Mouse (Mus musculus): ENCODE measurements around the gene Cys1. TPM values are rescaled to one million over a fixed set of nuclear protein-coding genes. Genes with fewer than 3 reads are reported as not detected.

Gene Cys1
- polyA plus RNA-seq, 1 experiment from 2014 or later = 1.3 TPM

DNA sequence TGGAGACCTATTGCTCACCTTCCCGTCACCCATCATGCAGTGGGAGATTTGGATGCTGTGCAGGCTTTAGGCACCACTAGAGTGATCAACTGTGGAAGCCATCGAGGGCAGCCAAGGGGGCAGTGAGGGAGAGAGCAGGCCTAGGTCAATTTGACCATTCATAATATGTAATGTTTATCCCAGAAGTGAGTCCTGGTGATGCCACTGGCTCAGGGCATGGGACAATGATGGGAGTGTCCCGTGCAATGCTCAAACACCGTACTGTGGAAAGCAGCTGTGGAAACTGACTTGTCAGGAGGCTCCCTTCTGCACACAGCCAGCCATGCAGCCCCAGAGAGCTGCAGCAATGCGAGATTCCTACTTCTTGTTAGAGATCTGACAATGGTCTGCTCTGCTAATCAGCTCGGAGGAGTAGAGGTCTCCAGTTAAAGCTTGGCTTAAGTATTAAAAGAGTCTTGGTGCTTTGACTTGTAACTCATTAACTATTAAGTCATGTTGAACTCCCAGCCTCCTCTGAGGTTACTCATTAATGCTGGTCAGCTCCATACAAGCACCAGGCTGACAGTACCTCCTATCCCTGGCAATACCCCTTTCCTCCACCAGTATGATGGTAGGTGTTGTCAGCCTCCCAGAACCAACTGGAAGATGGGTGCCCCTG lies 4.6 kb upstream of the Cys1 start:
- Histone ChIP-seq H3K36me3 (ENCODE audit: insufficient read depth) (no peaks in the 10 kb centered on the region), H3K4me1 (ENCODE audit: insufficient read depth) (peaks cover 4% of the 10 kb centered on the region; the same call in 1 of the 2 replicates), H3K4me2 (peak overlapping the region; percentile 25; the same call in 1 of the 2 replicates), H3K27me3 (ENCODE audit: insufficient read depth, low read length) (peaks cover 9% of the 10 kb centered on the region), H3K9me3 (ENCODE audit: low read depth, low read length) (no peaks in the 10 kb centered on the region), H3K9ac (no peak overlapping the region), H3K4me3 (ENCODE audit: low read depth, low read length) (no peak overlapping the region), H3K27ac (ENCODE audit: low read depth) (peak overlapping the region; percentile 48; the same call in 1 of the 2 replicates)
- TF ChIP-seq CTCF (IDR thresholded peaks at IDR 0.05; ENCODE audit: low read depth) = no peak
- DNase-seq (peak; percentile 34), ATAC-seq (ENCODE audit: insufficient read depth) (peak; percentile 59; the same call in 1 of the 2 replicates)
- 56% methylated on average over 6 of the region's 6 CpGs for WGBS

DNA sequence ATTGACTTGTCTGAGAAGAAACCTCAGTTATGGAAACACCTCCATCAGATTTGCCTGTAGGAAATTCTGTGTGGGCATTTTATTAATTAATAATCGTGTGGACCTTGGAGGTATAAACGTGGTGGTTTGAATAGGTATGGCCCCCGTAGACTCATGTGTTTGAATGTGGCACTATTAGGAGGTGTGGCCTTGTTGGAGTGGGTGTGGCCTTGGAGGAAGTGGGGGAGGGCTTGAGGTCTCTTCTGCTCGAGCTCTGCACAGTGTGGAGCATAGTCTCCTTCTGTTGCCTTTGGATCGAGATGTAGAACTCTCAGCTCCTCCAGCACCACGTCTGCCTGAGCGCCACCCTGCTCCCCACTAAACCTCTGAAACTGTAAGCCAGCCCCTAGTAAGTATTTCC lies 1.8 kb upstream of the Cys1 start:
- H3K4me3 ChIP-seq (ENCODE audit: low read depth, low read length) = no peak overlapping the region

DNA sequence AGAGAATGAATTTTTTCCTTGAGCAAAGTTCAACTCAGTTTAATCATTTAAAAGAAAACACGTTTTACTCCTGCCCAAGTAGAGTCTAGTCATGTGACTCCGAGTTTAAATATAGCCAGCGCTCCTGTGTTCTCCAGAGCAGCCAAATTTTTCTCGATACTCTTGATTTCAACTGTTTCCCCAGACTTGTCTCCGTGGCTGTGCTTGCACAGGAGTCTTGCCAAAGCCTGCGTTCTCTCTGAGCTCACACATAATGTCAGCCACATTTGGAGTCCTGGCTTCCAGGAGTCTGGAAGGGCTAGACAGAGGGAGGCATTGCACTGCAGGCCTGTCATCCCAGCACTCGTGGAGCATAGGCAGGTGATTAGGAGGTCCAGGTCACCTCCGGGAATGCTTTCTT lies 950 bp upstream of the Cys1 start:
- Histone ChIP-seq H3K4me1 (ENCODE audit: insufficient read depth) (peaks cover 10% of the 10 kb centered on the region), H3K4me3 (ENCODE audit: low read depth, low read length) (no peak overlapping the region), H3K27me3 (ENCODE audit: insufficient read depth, low read length) (peaks cover 14% of the 10 kb centered on the region), H3K36me3 (ENCODE audit: insufficient read depth) (no peaks in the 10 kb centered on the region), H3K9me3 (ENCODE audit: low read depth, low read length) (no peaks in the 10 kb centered on the region), H3K4me2 (peak overlapping the region; percentile 15; the same call in 1 of the 2 replicates), H3K9ac (no peak overlapping the region), H3K27ac (ENCODE audit: low read depth) (peak overlapping the region; percentile 73; the same call in 1 of the 2 replicates)
- no peak for TF ChIP-seq CTCF (IDR thresholded peaks at IDR 0.05; ENCODE audit: low read depth)
- DNase-seq (peak; percentile 39), ATAC-seq (ENCODE audit: insufficient read depth) (no peak)
- WGBS = 28% methylated on average over 8 of the region's 8 CpGs

More for the DNA sequence above, 1.8 kb upstream of the Cys1 start:
- H3K9me3 ChIP-seq (ENCODE audit: low read depth, low read length) = no peaks in the 10 kb centered on the region
- no peak overlapping the region for H3K27ac ChIP-seq (ENCODE audit: low read depth)
- H3K36me3 ChIP-seq (ENCODE audit: insufficient read depth) = no peaks in the 10 kb centered on the region
- ATAC-seq (ENCODE audit: insufficient read depth) = no peak
- 67% methylated on average over 7 of the region's 7 CpGs for WGBS
- H3K4me2 ChIP-seq = no peak overlapping the region
- no peak for TF ChIP-seq CTCF (IDR thresholded peaks at IDR 0.05; ENCODE audit: low read depth)
- no peak overlapping the region for H3K9ac ChIP-seq
- no peak for DNase-seq
- H3K27me3 ChIP-seq (ENCODE audit: insufficient read depth, low read length) = peaks cover 14% of the 10 kb centered on the region
- peaks cover 10% of the 10 kb centered on the region for H3K4me1 ChIP-seq (ENCODE audit: insufficient read depth)

DNA sequence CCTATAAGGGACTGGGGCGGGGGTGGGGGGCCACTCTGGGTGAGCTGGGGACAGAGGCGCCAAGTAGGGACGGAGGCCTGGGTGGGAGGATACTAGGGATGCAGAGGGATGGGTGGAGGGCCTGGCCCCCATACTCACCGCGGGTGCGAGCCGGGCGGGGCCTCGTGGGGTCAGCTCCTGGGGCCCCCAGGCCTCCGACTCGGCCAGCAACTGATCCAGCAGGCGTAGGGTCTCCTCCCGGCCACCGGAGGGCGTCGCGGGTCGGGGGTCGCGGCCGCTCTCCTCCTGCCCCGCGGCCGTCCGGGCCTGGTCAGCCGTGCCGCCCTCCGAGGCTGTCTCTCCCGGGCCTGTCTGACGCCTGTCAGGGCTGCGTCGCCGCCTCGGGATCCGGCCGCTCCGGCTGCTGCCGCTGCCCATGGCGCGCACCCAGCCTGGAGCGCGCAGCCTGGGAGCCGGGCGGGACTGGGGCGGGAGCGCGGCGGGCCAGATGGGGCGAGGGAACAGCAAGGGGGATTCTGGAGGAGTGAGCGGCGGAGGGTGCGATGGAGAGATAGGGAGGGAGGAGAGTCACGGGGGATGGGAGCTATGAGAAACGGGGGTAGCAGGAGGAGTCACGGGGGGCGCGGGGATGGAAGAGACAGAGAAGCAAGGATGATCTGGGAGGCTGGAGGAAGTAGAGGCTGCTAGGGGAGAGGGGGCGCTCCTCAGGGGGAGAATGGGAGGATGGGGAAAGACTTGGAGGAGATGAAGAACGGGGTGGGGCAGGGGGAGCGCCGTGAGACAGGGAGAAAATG lies 924 bp downstream of the Cys1 start:
- Histone ChIP-seq H3K4me2 (peak overlapping the region; percentile 92), H3K9ac (peak overlapping the region; percentile 65), H3K36me3 (ENCODE audit: insufficient read depth) (no peaks in the 10 kb centered on the region), H3K4me3 (ENCODE audit: low read depth, low read length) (peak overlapping the region; percentile 56), H3K4me1 (ENCODE audit: insufficient read depth) (peaks cover 10% of the 10 kb centered on the region), H3K27ac (ENCODE audit: low read depth) (no peak overlapping the region), H3K9me3 (ENCODE audit: low read depth, low read length) (no peaks in the 10 kb centered on the region), H3K27me3 (ENCODE audit: insufficient read depth, low read length) (peaks cover 14% of the 10 kb centered on the region)
- ATAC-seq (ENCODE audit: insufficient read depth) = peak; percentile 75
- WGBS = 2% methylated on average over 49 of the region's 61 CpGs
- DNase-seq = peak; percentile 70
- peak; percentile 8; the same call in 1 of the 2 replicates for TF ChIP-seq CTCF (IDR thresholded peaks at IDR 0.05; ENCODE audit: low read depth)

DNA sequence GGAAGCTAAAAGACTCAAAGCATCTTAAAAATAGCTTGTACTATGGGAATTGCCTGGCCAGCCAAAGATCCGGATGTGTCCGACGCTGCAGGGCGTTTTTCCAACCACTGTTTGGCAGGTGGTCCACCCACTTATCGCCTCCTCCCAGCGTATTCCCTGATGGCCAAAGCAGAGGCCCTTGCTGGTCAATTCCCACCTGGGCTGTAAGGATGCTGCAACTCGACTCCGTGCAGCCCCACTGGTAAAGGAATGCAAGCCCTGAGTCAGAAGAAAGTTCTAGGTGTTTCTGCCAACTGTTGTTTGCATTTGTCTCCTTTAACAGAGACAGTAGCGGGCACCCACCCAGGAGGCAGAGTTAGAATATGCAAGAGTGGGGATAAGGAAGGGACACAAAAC lies 1.5 kb downstream of the Cys1 start:
- WGBS = 6% methylated on average over 9 of the region's 9 CpGs
- no peak for TF ChIP-seq CTCF (IDR thresholded peaks at IDR 0.05; ENCODE audit: low read depth)
- Histone ChIP-seq H3K4me1 (ENCODE audit: insufficient read depth) (peaks cover 10% of the 10 kb centered on the region), H3K4me3 (ENCODE audit: low read depth, low read length) (peak overlapping the region; percentile 56), H3K27ac (ENCODE audit: low read depth) (no peak overlapping the region), H3K9ac (peak overlapping the region; percentile 65), H3K27me3 (ENCODE audit: insufficient read depth, low read length) (peaks cover 14% of the 10 kb centered on the region), H3K36me3 (ENCODE audit: insufficient read depth) (no peaks in the 10 kb centered on the region), H3K4me2 (peak overlapping the region; percentile 92), H3K9me3 (ENCODE audit: low read depth, low read length) (no peaks in the 10 kb centered on the region)
- peak; percentile 36 for DNase-seq
- ATAC-seq (ENCODE audit: insufficient read depth) = peak; percentile 14; the same call in 1 of the 2 replicates

DNA sequence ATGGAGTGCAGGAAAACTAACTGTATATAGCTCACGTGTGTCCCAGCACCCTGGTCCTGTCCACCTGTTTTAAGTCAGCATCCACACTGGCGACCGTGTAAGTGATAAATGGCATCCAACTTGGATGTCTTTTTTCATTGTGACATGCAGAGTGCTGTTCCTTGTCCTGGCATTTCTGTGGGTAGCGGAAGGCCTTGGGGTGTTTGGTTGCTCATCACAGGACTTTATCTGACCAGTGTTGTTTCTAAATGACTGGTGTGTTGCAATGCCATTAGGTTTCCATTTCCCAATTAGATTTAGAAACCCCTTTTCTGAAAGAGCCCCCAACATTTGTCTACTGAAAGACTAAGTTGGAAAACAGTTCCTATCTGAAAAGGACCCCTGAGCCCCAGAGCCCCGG lies 19.5 kb downstream of the Cys1 start:
- Histone ChIP-seq H3K9me3 (ENCODE audit: low read depth, low read length) (no peaks in the 10 kb centered on the region), H3K4me2 (no peak overlapping the region), H3K4me1 (ENCODE audit: insufficient read depth) (no peaks in the 10 kb centered on the region), H3K27me3 (ENCODE audit: insufficient read depth, low read length) (no peaks in the 10 kb centered on the region), H3K36me3 (ENCODE audit: insufficient read depth) (peaks cover 42% of the 10 kb centered on the region), H3K27ac (ENCODE audit: low read depth) (no peak overlapping the region), H3K9ac (no peak overlapping the region), H3K4me3 (ENCODE audit: low read depth, low read length) (no peak overlapping the region)
- ATAC-seq (ENCODE audit: insufficient read depth) = no peak
- 80% methylated on average over 5 of the region's 5 CpGs for WGBS
- DNase-seq = no peak
- TF ChIP-seq CTCF (IDR thresholded peaks at IDR 0.05; ENCODE audit: low read depth) = no peak

DNA sequence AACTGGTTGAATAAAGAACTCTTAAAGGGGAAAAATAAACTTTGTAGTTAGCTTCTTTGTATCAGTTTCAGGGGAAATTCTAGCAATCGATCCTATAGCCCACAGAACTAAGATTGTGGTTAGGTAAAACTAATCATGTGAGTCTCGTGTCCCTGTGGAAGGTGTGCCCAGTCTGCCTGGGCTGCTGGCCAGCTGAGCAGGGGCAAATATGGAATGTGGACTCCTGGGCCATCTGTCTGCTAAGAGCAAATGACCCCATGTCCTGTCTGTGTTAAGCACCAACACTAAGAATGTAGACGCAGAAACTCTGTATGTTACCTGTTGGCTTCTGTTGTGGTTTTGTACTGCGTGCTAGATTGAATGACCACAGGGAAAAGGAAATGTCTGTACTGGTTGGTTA lies 20.5 kb downstream of the Cys1 start:
- H3K4me1 ChIP-seq (ENCODE audit: insufficient read depth) = no peaks in the 10 kb centered on the region
- TF ChIP-seq CTCF (IDR thresholded peaks at IDR 0.05; ENCODE audit: low read depth) = no peak
- no peak overlapping the region for H3K4me3 ChIP-seq (ENCODE audit: low read depth, low read length)
- no peak for ATAC-seq (ENCODE audit: insufficient read depth)
- peaks cover 53% of the 10 kb centered on the region for H3K36me3 ChIP-seq (ENCODE audit: insufficient read depth)
- no peak overlapping the region for H3K9ac ChIP-seq
- WGBS = 84% methylated on average over 4 of the region's 4 CpGs
- H3K27me3 ChIP-seq (ENCODE audit: insufficient read depth, low read length) = no peaks in the 10 kb centered on the region
- H3K4me2 ChIP-seq = no peak overlapping the region
- no peak overlapping the region for H3K27ac ChIP-seq (ENCODE audit: low read depth)
- H3K9me3 ChIP-seq (ENCODE audit: low read depth, low read length) = no peaks in the 10 kb centered on the region
- no peak for DNase-seq
